In the genomic region with DNA sequence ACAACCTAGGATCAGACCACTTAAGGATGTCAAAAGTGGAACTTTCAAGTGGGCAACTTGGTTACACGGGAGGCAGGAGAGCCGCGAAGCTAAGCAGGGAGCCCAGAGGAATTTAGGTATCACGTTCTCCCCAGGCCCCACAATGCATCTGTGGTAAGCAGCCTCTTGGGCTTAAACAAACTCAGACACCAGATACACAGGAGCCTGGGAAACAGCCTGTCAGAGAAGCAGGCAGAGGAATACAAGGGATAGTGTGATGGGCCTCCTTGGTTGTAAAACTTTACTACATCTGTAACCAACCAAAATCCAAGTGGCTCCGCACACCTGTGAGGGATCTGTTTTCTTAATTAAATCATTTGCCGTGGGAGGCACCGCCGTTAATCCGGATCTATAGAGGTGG, we compare ENCODE assay signal across 23 mouse cellular contexts. TPM values are rescaled to one million over a fixed set of nuclear protein-coding genes. Genes with fewer than 3 reads are reported as not detected.
DNase-seq lines count a peak whose midpoint lies in the region; ATAC-seq and TF ChIP-seq lines count a peak whose summit lies in the region.
"Had no signal": no experiment of that assay in that cellular context is flagged by ENCODE, and none has a peak within 500 bp of the region (broad histone marks: within the 10 kb centered on the region; RNA-seq: fewer than 3 reads in every experiment).

No protein-coding gene starts in this region.

- H3K9ac ChIP-seq in kidney, postnatal 0 days (ENCODE audit: low read depth, low read length) = no peak overlapping the region
- no peak overlapping the region for H3K9ac ChIP-seq in kidney, embryonic 15.5 days
- no peak overlapping the region for H3K9ac ChIP-seq in limb, embryonic 13.5 days
- H3K9ac ChIP-seq: embryonic facial prominence, embryonic 13.5 days; embryonic facial prominence, embryonic 15.5 days; forebrain, embryonic 12.5 days had no signal

- H3K4me3 ChIP-seq in kidney, postnatal 0 days (replicated peaks; ENCODE audit: low read depth, low read length) = no peak overlapping the region
- no peak overlapping the region for H3K4me3 ChIP-seq in kidney, embryonic 15.5 days (replicated peaks)
- no peak overlapping the region for H3K4me3 ChIP-seq in limb, embryonic 13.5 days
- H3K4me3 ChIP-seq: embryonic facial prominence, embryonic 13.5 days; embryonic facial prominence, embryonic 15.5 days; erythroblast, embryonic 14.5 days; forebrain, embryonic 10.5 days; forebrain, embryonic 12.5 days had no signal

- no peaks in the 10 kb centered on the region for H3K9me3 ChIP-seq in kidney, postnatal 0 days (replicated peaks; ENCODE audit: low read length)
- H3K9me3 ChIP-seq in kidney, embryonic 15.5 days (replicated peaks) = no peaks in the 10 kb centered on the region
- no peaks in the 10 kb centered on the region for H3K9me3 ChIP-seq in limb, embryonic 13.5 days
- H3K9me3 ChIP-seq: embryonic facial prominence, embryonic 13.5 days; embryonic facial prominence, embryonic 15.5 days; forebrain, embryonic 10.5 days; forebrain, embryonic 12.5 days had no signal

- H3K27ac ChIP-seq in kidney, postnatal 0 days = no peak overlapping the region
- no peak overlapping the region for H3K27ac ChIP-seq in kidney, embryonic 15.5 days
- peak overlapping the region; percentile 6; the same call in 1 of the 2 replicates for H3K27ac ChIP-seq in limb, embryonic 13.5 days
- H3K27ac ChIP-seq: embryonic facial prominence, embryonic 13.5 days; embryonic facial prominence, embryonic 15.5 days; forebrain, embryonic 10.5 days; forebrain, embryonic 12.5 days had no signal

- H3K4me2 ChIP-seq in kidney, postnatal 0 days (ENCODE audit: low read length) = no peak overlapping the region
- no peak overlapping the region for H3K4me2 ChIP-seq in kidney, embryonic 15.5 days
- no peak overlapping the region for H3K4me2 ChIP-seq in limb, embryonic 13.5 days (replicated peaks)
- H3K4me2 ChIP-seq: embryonic facial prominence, embryonic 13.5 days; embryonic facial prominence, embryonic 15.5 days; forebrain, embryonic 12.5 days had no signal

- peaks cover 37% of the 10 kb centered on the region for H3K36me3 ChIP-seq in kidney, postnatal 0 days (ENCODE audit: insufficient read depth, low read length)
- peaks cover 77% of the 10 kb centered on the region for H3K36me3 ChIP-seq in kidney, embryonic 15.5 days
- H3K36me3 ChIP-seq in limb, embryonic 13.5 days = peaks cover 90% of the 10 kb centered on the region

- 54% methylated on average over 9 of the region's 9 CpGs for WGBS in kidney, postnatal 0 days
- 51% methylated on average over 9 of the region's 9 CpGs for WGBS in kidney, embryonic 15.5 days
- 56% methylated on average over 9 of the region's 9 CpGs for whole genome bisulfite sequencing in limb, embryonic 13.5 days

- peak; percentile 62 for DNase-seq in kidney, postnatal 0 days (ENCODE audit: low spot score)
- peak; percentile 42 for DNase-seq in R1 (ENCODE audit: low read depth, low spot score)
- no peak for DNase-seq in urinary bladder, adult 18-20 months (ENCODE audit: low spot score in 2 of 2)
- DNase-seq: adrenal gland, adult 8-10 months; adrenal gland, postnatal 14 days; adrenal gland, postnatal 36 days; cerebellum, adult 11 months; cerebellum, adult 18-20 months; cerebellum, adult 8-10 months; cerebellum, adult 9-11 months; cerebellum, postnatal 36 days; embryo, embryonic 11 days had no signal

- no peaks in the 10 kb centered on the region for H3K27me3 ChIP-seq in kidney, postnatal 0 days (ENCODE audit: insufficient read depth, low read length)
- H3K27me3 ChIP-seq in kidney, embryonic 15.5 days = no peaks in the 10 kb centered on the region
- H3K27me3 ChIP-seq in limb, embryonic 13.5 days = no peaks in the 10 kb centered on the region
- H3K27me3 ChIP-seq: embryonic facial prominence, embryonic 13.5 days; embryonic facial prominence, embryonic 15.5 days; forebrain, embryonic 12.5 days had no signal

- ATAC-seq in kidney, postnatal 0 days (replicated peaks; ENCODE audit: low FRiP score, low read depth) = no peak
- no peak; the same call in 1 of the 2 replicates for ATAC-seq in kidney, embryonic 15.5 days (replicated peaks; ENCODE audit: low FRiP score)
- peak; percentile 44; the same call in 1 of the 2 replicates for ATAC-seq in limb, embryonic 13.5 days (ENCODE audit: low FRiP score, low read depth)
- no peak for ATAC-seq in cerebellum, adult (ENCODE audit: insufficient number of reproducible peaks, low FRiP score, low TSS enrichment)
- ATAC-seq: activated CD4-positive, CD25-positive, alpha-beta regulatory T cell, adult 4 months; forebrain, embryonic 14.5 days; forebrain, embryonic 16.5 days had no signal

- no peak for TF ChIP-seq CTCF in kidney, postnatal 0 days (IDR thresholded peaks at IDR 0.05; ENCODE audit: low read depth)

- H3K4me1 ChIP-seq in kidney, postnatal 0 days (replicated peaks; ENCODE audit: insufficient read depth, low read length) = no peaks in the 10 kb centered on the region
- peaks cover 34% of the 10 kb centered on the region for H3K4me1 ChIP-seq in kidney, embryonic 15.5 days
- peaks cover 25% of the 10 kb centered on the region for H3K4me1 ChIP-seq in limb, embryonic 13.5 days
- H3K4me1 ChIP-seq: embryonic facial prominence, embryonic 13.5 days; forebrain, embryonic 10.5 days; forebrain, embryonic 12.5 days had no signal

RNA-seq across cellular contexts. Expression of gene Setd7, which starts 26.7 kb away (rescaled TPM):
- polyA plus RNA-seq in kidney, postnatal 0 days (2015; fragmentation: Nextera tagmentation; extraction: Ambion mirVana) = 2.0 and 2.4 TPM in 2 replicates
- 3.0 and 4.6 TPM in 2 replicates for polyA plus RNA-seq in kidney, embryonic 15.5 days (2015; fragmentation: Nextera tagmentation; extraction: Ambion mirVana)
- 4.9 and 5.1 TPM in 2 replicates for polyA plus RNA-seq in limb, embryonic 13.5 days (2015; fragmentation: Nextera tagmentation; extraction: Ambion mirVana)

RNA-seq across cellular contexts. Expression of gene Rab33b, which starts 50.3 kb away (rescaled TPM):
- polyA plus RNA-seq in kidney, postnatal 0 days (2015; fragmentation: Nextera tagmentation; extraction: Ambion mirVana) = 21.6 and 21.9 TPM in 2 replicates
- 20.0 and 20.1 TPM in 2 replicates for polyA plus RNA-seq in kidney, embryonic 15.5 days (2015; fragmentation: Nextera tagmentation; extraction: Ambion mirVana)
- 29.1 and 29.5 TPM in 2 replicates for polyA plus RNA-seq in limb, embryonic 13.5 days (2015; fragmentation: Nextera tagmentation; extraction: Ambion mirVana)

Comparison
In these comparisons a context has a peak if more than half of its experiments do, and no peak if none do; other contexts are left out.
1. DNase-seq: peak in kidney, postnatal 0 days (single experiment) and R1 (single experiment); none in urinary bladder, adult 18-20 months (0 of 2).